Mouse (Mus musculus) forebrain, postnatal 0 days (tissue): ENCODE data around the gene Il18r1. TPM values are rescaled to one million over a fixed set of nuclear protein-coding genes. Genes with fewer than 3 reads are reported as not detected.

Experiments
- ATAC-seq: fragments of 200-750 bp; cut with Nextera tagmentation; 2 replicates; pipeline ENCODE4 v1.8.0; 2017; ENCODE audit warnings: mild to moderate bottlenecking, moderate library complexity
- DNase-seq: peaks from one replicate; pipeline ENCODE4 v3.0.0-alpha.2; 2015
- H3K27ac ChIP-seq: fragments of 300-500 bp; sonication (generic); 2 replicates; pipeline ENCODE4 v1.5.1; 2014; ENCODE audit warnings: low read depth, mild to moderate bottlenecking, antibody characterized with exemption, low read length, moderate library complexity, mixed read lengths
- H3K27me3 ChIP-seq: fragments of 300-500 bp; sonication (generic); 2 replicates; pipeline ENCODE4 v1.6.1; 2014; ENCODE audit warnings: mild to moderate bottlenecking, low read length, mixed read lengths; ENCODE audit not compliant: insufficient read depth
- H3K36me3 ChIP-seq: fragments of 300-500 bp; sonication (generic); 2 replicates; pipeline ENCODE4 v1.6.1; 2014; ENCODE audit warnings: mild to moderate bottlenecking, moderate library complexity; ENCODE audit not compliant: insufficient read depth
- H3K4me1 ChIP-seq: fragments of 300-500 bp; sonication (generic); 2 replicates; pipeline ENCODE4 v1.6.1; 2014; ENCODE audit warnings: antibody characterized with exemption; ENCODE audit not compliant: insufficient read depth
- H3K4me2 ChIP-seq: fragments of 300-500 bp; sonication (generic); 2 replicates; pipeline ENCODE4 v1.6.1; 2014; ENCODE audit warnings: low read depth, mild to moderate bottlenecking, moderate library complexity
- H3K4me3 ChIP-seq: fragments of 300-500 bp; sonication (generic); 2 replicates; pipeline ENCODE4 v1.5.1; 2014; ENCODE audit warnings: low read depth, low read length, mixed read lengths
- H3K9ac ChIP-seq: fragments of 300-500 bp; sonication (generic); 2 replicates; pipeline ENCODE4 v1.6.1; 2014; ENCODE audit warnings: mild to moderate bottlenecking
- H3K9me3 ChIP-seq: fragments of 300-500 bp; sonication (generic); 2 replicates; pipeline ENCODE4 v1.6.1; 2016; ENCODE audit warnings: low read length
- CTCF ChIP-seq: sonication (generic); IDR thresholded peaks from 2 replicates; pipeline ENCODE4 v1.5.1; 2016; ENCODE audit warnings: antibody characterized with exemption, control low read depth, low read depth
- WGBS: fragments of 180-500 bp; shearing (Covaris S2); extraction: QIAGEN DNeasy Blood & Tissue Kit; methylation state at CpG from one replicate; pipeline ENCODE4 v1.1.7; 2014; 5-methylcytosine and 5-hydroxymethylcytosine counted together
- polyA plus RNA-seq: library from polyadenylated mRNA; unstranded; fragments of >200 nt; fragmentation: Nextera tagmentation; extraction: Ambion mirVana; gene quantifications from 2 replicates; pipeline ENCODE4 v1.2.1, GENCODE M21; 2015
- total RNA-seq: library from RNA; depleted of rRNA; stranded (reverse); fragments of >200 nt; gene quantifications from 2 replicates; pipeline ENCODE4 v1.2.3, GENCODE M21; 2014; rRNA removed

Il18r1 gene
- total and polyA plus RNA-seq, 2 experiments from 2014 or later, result not detected

DNA sequence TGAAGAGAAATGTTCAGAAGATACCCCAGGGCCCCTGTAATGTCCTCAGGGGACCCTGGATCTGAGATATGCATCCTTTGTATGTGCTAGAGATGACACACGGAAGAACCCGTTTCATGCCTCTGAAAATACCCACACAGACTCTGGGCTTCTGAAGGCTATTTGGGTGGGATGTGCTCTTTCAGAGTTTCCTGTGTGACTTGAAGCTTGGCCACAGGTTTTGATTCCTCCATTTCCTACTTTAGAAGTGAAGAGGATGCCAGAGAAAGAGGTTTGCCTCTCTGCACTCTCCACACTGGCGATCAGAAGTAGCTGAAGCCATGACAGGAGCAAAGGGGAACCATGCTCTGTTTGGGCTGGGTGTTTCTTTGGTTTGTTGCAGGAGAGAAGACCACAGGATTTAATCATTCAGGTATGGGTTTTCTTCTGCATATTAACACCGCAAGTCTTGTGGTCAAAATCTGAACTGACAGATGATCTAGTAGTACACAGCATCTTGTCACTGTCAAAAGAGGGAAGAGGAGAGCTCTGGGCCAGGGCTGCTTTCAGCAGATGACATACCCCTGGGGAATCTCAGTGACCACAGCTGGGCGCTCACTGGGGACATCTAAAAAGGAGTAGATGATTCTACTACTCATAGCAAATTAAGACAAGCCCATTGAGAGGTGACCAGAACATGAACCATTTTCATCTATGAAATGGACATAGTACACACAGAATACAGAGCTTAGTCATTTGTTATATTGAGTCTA is 58.8 kb downstream of the Il18r1 start:
- Histone ChIP-seq H3K27ac (no peak overlapping the region), H3K4me1 (no peaks in the 10 kb centered on the region), H3K4me2 (no peak overlapping the region), H3K27me3 (no peaks in the 10 kb centered on the region), H3K36me3 (no peaks in the 10 kb centered on the region), H3K9ac (no peak overlapping the region), H3K9me3 (no peaks in the 10 kb centered on the region), H3K4me3 (no peak overlapping the region)
- WGBS, result 91% methylated on average over 5 of the region's 5 CpGs
- ATAC-seq (no peak), DNase-seq (no peak)
- TF ChIP-seq CTCF, result no peak

DNA sequence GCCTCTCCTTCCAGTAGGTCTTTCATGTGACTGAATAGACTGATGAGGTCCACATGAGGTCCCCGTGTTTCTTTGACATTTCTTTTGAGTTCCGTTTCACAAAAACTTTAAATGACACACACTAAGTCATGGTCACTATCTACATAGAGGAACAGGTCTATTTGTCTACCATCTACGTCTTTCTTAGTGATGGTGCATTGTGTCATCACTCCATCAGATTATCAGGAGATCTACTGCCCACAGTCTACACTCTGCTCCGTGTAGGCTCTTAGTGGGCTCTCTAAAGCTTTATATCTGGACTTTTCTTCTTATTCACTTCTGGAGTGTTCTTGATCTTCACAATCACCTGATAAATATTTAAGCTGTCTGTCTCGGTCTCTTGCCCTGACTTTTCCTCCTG is 63.9 kb downstream of the Il18r1 start:
- Histone ChIP-seq H3K4me3 (no peak overlapping the region), H3K27me3 (no peaks in the 10 kb centered on the region), H3K4me2 (no peak overlapping the region), H3K36me3 (no peaks in the 10 kb centered on the region), H3K4me1 (no peaks in the 10 kb centered on the region), H3K9ac (no peak overlapping the region), H3K9me3 (no peaks in the 10 kb centered on the region), H3K27ac (no peak overlapping the region)
- ATAC-seq (no peak), DNase-seq (no peak)
- TF ChIP-seq CTCF, result no peak
- 91% methylated on average over 5 of the region's 5 CpGs for WGBS

DNA sequence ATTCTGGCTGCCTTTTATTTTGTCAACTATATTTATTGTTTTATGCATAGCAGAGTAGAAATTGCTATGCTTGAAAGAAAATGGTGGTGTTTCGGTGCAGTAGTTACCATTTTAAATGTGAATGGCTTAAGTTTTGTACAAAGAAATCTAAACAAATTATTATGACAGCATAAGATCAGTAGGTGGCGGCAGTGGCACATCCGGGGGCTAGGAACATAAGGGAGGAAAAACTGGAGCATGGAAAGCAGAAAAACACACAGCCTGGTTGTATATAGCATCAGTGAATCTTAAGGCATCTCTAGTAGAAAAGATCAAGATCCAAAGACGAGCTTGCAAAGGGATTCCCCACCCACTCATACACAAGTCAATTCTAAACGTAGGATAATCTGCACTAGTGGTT is 72.2 kb downstream of the Il18r1 start:
- Histone ChIP-seq H3K4me1 (no peaks in the 10 kb centered on the region), H3K9ac (no peak overlapping the region), H3K36me3 (no peaks in the 10 kb centered on the region), H3K27me3 (no peaks in the 10 kb centered on the region), H3K4me3 (no peak overlapping the region), H3K27ac (no peak overlapping the region), H3K9me3 (no peaks in the 10 kb centered on the region), H3K4me2 (no peak overlapping the region)
- no peak for ATAC-seq
- no peak for DNase-seq
- WGBS, result 80% methylated on average over 5 of the region's 5 CpGs
- TF ChIP-seq CTCF, result peak; percentile 32

DNA sequence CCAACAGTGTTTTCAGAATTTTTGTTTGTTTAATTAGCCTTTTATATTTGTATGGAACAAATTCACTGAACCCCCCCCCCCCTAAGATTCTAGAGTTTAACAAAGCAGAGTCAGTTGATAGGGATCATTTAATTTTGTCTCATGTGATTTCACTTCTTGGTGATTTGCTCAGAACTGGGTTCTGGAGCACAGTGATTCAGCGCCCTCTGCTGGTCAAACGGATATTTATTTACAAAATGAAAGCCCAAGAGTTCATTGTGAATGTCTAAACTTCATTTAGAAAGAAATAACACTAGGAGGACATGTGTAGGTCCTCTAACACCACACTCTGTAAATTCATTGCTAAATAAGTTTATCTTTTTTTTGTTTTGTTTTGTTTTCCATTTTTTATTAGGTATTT is 79.3 kb downstream of the Il18r1 start:
- no peaks in the 10 kb centered on the region for H3K9me3 ChIP-seq
- WGBS, result 0% methylated on average over 2 of the region's 2 CpGs

DNA sequence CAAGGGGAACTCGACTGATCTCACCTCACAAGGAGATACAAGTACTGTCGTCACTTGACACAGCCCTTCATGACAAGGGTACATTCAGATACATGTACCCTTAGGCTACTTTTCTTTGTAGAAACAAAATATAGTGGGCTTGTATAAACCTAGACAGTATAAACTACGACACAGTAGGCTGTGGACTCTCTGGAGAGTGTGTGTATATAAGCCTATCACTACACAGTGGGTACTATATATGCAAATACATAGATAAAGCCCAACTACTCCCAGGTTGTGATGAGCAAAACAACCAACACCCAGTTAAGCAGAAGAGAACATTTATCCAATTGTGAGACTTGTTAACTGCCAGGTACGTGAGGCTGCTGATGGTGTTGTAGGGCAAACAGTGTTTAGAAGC is 81.3 kb downstream of the Il18r1 start:
- no peaks in the 10 kb centered on the region for H3K27me3 ChIP-seq
- no peak overlapping the region for H3K4me2 ChIP-seq
- no peaks in the 10 kb centered on the region; the same call in 1 of the 2 replicates for H3K4me1 ChIP-seq
- H3K27ac ChIP-seq, result no peak overlapping the region
- no peak for ATAC-seq
- no peak overlapping the region for H3K4me3 ChIP-seq
- H3K36me3 ChIP-seq, result no peaks in the 10 kb centered on the region
- H3K9ac ChIP-seq, result no peak overlapping the region
- no peaks in the 10 kb centered on the region for H3K9me3 ChIP-seq
- 74% methylated on average over 4 of the region's 4 CpGs for WGBS
- DNase-seq, result no peak
- TF ChIP-seq CTCF, result no peak

More for the DNA sequence above, 79.3 kb downstream of the Il18r1 start:
- H3K27ac ChIP-seq, result no peak overlapping the region
- H3K4me1 ChIP-seq, result no peaks in the 10 kb centered on the region; the same call in 1 of the 2 replicates
- peak; percentile 53; the same call in 1 of the 2 replicates for ATAC-seq
- H3K4me3 ChIP-seq, result no peak overlapping the region
- no peak overlapping the region for H3K4me2 ChIP-seq
- no peaks in the 10 kb centered on the region for H3K36me3 ChIP-seq
- DNase-seq, result peak; percentile 83
- H3K27me3 ChIP-seq, result no peaks in the 10 kb centered on the region
- no peak overlapping the region for H3K9ac ChIP-seq
- peak; percentile 80 for TF ChIP-seq CTCF

DNA sequence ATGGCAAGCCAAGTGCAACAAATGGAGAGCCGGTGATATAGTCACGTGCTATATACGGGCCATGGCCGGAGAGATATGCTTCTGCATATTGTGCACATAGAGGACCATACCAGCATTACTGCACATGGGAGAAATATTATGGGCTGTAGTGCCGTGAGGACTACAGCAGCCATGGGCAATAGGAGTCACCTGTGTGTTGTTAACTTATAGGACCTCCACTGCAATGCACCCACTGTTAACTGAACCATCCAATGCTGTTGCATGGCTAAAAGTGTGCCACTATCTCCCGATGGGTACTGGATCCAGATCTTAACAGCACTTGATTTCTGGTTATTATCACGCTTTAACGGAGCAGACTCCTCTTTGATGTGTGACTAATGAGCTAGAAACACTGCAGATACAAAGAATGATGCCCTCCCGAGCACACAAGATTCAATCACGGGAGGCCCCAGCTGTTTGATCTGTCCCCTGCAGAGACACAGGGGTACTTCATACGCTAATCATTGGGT is 81.8 kb downstream of the Il18r1 start:
- H3K36me3 ChIP-seq, result no peaks in the 10 kb centered on the region
- no peak for TF ChIP-seq CTCF
- H3K4me2 ChIP-seq, result no peak overlapping the region
- ATAC-seq, result peak; percentile 45
- peak; percentile 7 for DNase-seq
- no peak overlapping the region for H3K27ac ChIP-seq
- no peaks in the 10 kb centered on the region; the same call in 1 of the 2 replicates for H3K4me1 ChIP-seq
- H3K4me3 ChIP-seq, result no peak overlapping the region
- H3K27me3 ChIP-seq, result no peaks in the 10 kb centered on the region
- H3K9ac ChIP-seq, result no peak overlapping the region
- 52% methylated on average over 11 of the region's 11 CpGs for WGBS
- no peaks in the 10 kb centered on the region for H3K9me3 ChIP-seq

DNA sequence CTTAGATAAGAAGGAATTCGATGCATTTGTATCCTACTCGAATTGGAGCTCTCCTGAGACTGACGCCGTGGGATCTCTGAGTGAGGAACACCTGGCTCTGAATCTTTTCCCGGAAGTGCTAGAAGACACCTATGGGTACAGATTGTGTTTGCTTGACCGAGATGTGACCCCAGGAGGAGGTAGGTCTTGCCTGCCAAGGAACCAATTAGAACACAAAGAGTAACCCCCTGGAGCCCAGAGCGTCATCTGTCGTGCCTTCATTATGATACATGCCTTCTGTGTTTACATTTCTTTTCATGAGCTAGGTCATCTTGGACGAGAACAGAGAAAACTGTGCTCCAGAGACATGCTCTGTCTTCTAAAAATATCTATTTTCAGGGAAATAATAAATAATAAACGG is 82.4 kb downstream of the Il18r1 start:
- no peak overlapping the region for H3K4me2 ChIP-seq
- 48% methylated on average over 10 of the region's 10 CpGs for WGBS
- ATAC-seq, result no peak

More for the DNA sequence above, 82.4 kb downstream of the Il18r1 start:
- H3K36me3 ChIP-seq, result no peaks in the 10 kb centered on the region
- H3K9ac ChIP-seq, result no peak overlapping the region
- H3K9me3 ChIP-seq, result no peaks in the 10 kb centered on the region
- no peak for DNase-seq
- no peaks in the 10 kb centered on the region; the same call in 1 of the 2 replicates for H3K4me1 ChIP-seq
- H3K27me3 ChIP-seq, result no peaks in the 10 kb centered on the region
- no peak for TF ChIP-seq CTCF
- no peak overlapping the region for H3K27ac ChIP-seq
- H3K4me3 ChIP-seq, result no peak overlapping the region

Other genes with a start within 250 kb of the Il18r1 start
- gene Il1r1, start 240.5 kb upstream of the Il18r1 start, total RNA-seq, result 0.38 and 0.90 TPM in 2 replicates
- 0.35 and 0.84 TPM in 2 replicates for gene Il1r1, start 240.5 kb upstream of the Il18r1 start, polyA plus RNA-seq
- gene Il1rl2, start 140.9 kb upstream of the Il18r1 start, total RNA-seq, result 0.77 and 1.8 TPM in 2 replicates
- 0.50 and 0.76 TPM in 2 replicates for gene Il1rl2, start 140.9 kb upstream of the Il18r1 start, polyA plus RNA-seq
- gene Il1rl1, start 36.0 kb upstream of the Il18r1 start, total RNA-seq, result 0.19 and 0.46 TPM in 2 replicates
- 0.04 and 0.12 TPM in 2 replicates for gene Il1rl1, start 36.0 kb upstream of the Il18r1 start, polyA plus RNA-seq
- gene Il18rap, start 49.8 kb downstream of the Il18r1 start, total RNA-seq, result 0.23 and 1.1 TPM in 2 replicates
- gene Il18rap, start 49.8 kb downstream of the Il18r1 start, polyA plus RNA-seq, result 0.06 TPM in 1 of 2 replicates, not detected in the other
- 0.31 and 0.33 TPM in 2 replicates for gene Slc9a4, start 114.5 kb downstream of the Il18r1 start, total RNA-seq
- gene Slc9a4, start 114.5 kb downstream of the Il18r1 start, polyA plus RNA-seq, result 0.13 and 0.15 TPM in 2 replicates
- gene Slc9a2, start 215.0 kb downstream of the Il18r1 start, total RNA-seq, result 1.6 and 1.8 TPM in 2 replicates
- 0.55 and 0.57 TPM in 2 replicates for gene Slc9a2, start 215.0 kb downstream of the Il18r1 start, polyA plus RNA-seq